In genomic region chr14:8464401-8465154, GRCm38 (mm10) we compare ENCODE assay signal across 25 mouse cellular contexts.
DNase-seq lines count a peak whose midpoint lies in the region; ATAC-seq and TF ChIP-seq lines count a peak whose summit lies in the region.
"Had no signal": no experiment of that assay in that cellular context is flagged by ENCODE, and none has a peak within 500 bp of the region (broad histone marks: within the 10 kb centered on the region; RNA-seq: fewer than 3 reads in every experiment).

No protein-coding gene starts in this region.

- WGBS in forebrain, embryonic 13.5 days: 56% methylated on average over 14 of the region's 14 CpGs
- WGBS in forebrain, embryonic 15.5 days: 38% methylated on average over 14 of the region's 14 CpGs
- 46% methylated on average over 14 of the region's 14 CpGs for WGBS in kidney, postnatal 0 days
- WGBS in kidney, embryonic 15.5 days: 41% methylated on average over 14 of the region's 14 CpGs

- no peak overlapping the region for H3K9ac ChIP-seq in forebrain, embryonic 13.5 days
- no peak overlapping the region for H3K9ac ChIP-seq in forebrain, embryonic 15.5 days (replicated peaks)
- no peak overlapping the region for H3K9ac ChIP-seq in kidney, postnatal 0 days (ENCODE audit: low read depth, low read length)
- H3K9ac ChIP-seq in kidney, embryonic 15.5 days: no peak overlapping the region
- H3K9ac ChIP-seq: hindbrain, embryonic 14.5 days; intestine, embryonic 15.5 days; limb, embryonic 12.5 days; liver, postnatal 0 days; neural tube, embryonic 15.5 days had no signal

- DNase-seq in kidney, postnatal 0 days (ENCODE audit: low spot score): peak; percentile 17
- DNase-seq in right cerebral cortex, adult 18-20 months: peak; percentile 46
- DNase-seq in right cerebral cortex, postnatal 10 days (ENCODE audit: low spot score in 2 of 2): no peak
- DNase-seq in testis, postnatal 14 days (ENCODE audit: low spot score): no peak
- DNase-seq: adrenal gland, postnatal 36 days; B cell, adult 2 months; kidney, adult 8-10 months; kidney, postnatal 25 days; liver, postnatal 0 days; thymus, adult 18-20 months; thymus, postnatal 36 days had no signal

- H3K4me1 ChIP-seq in forebrain, embryonic 13.5 days: peaks cover 21% of the 10 kb centered on the region
- peaks cover 29% of the 10 kb centered on the region for H3K4me1 ChIP-seq in forebrain, embryonic 15.5 days
- no peaks in the 10 kb centered on the region for H3K4me1 ChIP-seq in kidney, postnatal 0 days (replicated peaks; ENCODE audit: insufficient read depth, low read length)
- peaks cover 4% of the 10 kb centered on the region; the same call in 1 of the 2 replicates for H3K4me1 ChIP-seq in kidney, embryonic 15.5 days
- H3K4me1 ChIP-seq: intestine, embryonic 15.5 days had no signal

- no peak for TF ChIP-seq CTCF in kidney, postnatal 0 days (IDR thresholded peaks at IDR 0.05; ENCODE audit: low read depth)

- peak overlapping the region; percentile 15; the same call in 1 of the 2 replicates for H3K27ac ChIP-seq in forebrain, embryonic 13.5 days
- H3K27ac ChIP-seq in forebrain, embryonic 15.5 days (replicated peaks): no peak overlapping the region
- no peak overlapping the region for H3K27ac ChIP-seq in kidney, postnatal 0 days
- H3K27ac ChIP-seq in kidney, embryonic 15.5 days: no peak overlapping the region
- H3K27ac ChIP-seq: hindbrain, embryonic 14.5 days; intestine, embryonic 15.5 days; limb, embryonic 12.5 days; macrophage; neural tube, embryonic 15.5 days had no signal

- no peak for ATAC-seq in forebrain, embryonic 13.5 days
- no peak for ATAC-seq in forebrain, embryonic 15.5 days (replicated peaks)
- ATAC-seq in kidney, postnatal 0 days (replicated peaks; ENCODE audit: low FRiP score, low read depth): no peak
- no peak for ATAC-seq in kidney, embryonic 15.5 days (replicated peaks; ENCODE audit: low FRiP score)
- ATAC-seq: intestine, embryonic 15.5 days; liver, postnatal 0 days; lung, postnatal 0 days; midbrain, embryonic 16.5 days; Patski had no signal

- no peaks in the 10 kb centered on the region for H3K27me3 ChIP-seq in forebrain, embryonic 13.5 days
- H3K27me3 ChIP-seq in forebrain, embryonic 15.5 days: no peaks in the 10 kb centered on the region
- H3K27me3 ChIP-seq in kidney, postnatal 0 days (ENCODE audit: insufficient read depth, low read length): no peaks in the 10 kb centered on the region
- no peaks in the 10 kb centered on the region for H3K27me3 ChIP-seq in kidney, embryonic 15.5 days
- H3K27me3 ChIP-seq: CH12.LX; intestine, embryonic 15.5 days; limb, embryonic 12.5 days; neural tube, embryonic 15.5 days; Patski had no signal

- H3K4me2 ChIP-seq in forebrain, embryonic 13.5 days: no peak overlapping the region
- H3K4me2 ChIP-seq in forebrain, embryonic 15.5 days (replicated peaks): no peak overlapping the region
- no peak overlapping the region for H3K4me2 ChIP-seq in kidney, postnatal 0 days (ENCODE audit: low read length)
- no peak overlapping the region for H3K4me2 ChIP-seq in kidney, embryonic 15.5 days
- H3K4me2 ChIP-seq: hindbrain, embryonic 14.5 days; intestine, embryonic 15.5 days; limb, embryonic 12.5 days; liver, embryonic 11.5 days; neural tube, embryonic 15.5 days had no signal

- H3K36me3 ChIP-seq in forebrain, embryonic 13.5 days (ENCODE audit: poor library complexity, severe bottlenecking): no peaks in the 10 kb centered on the region
- H3K36me3 ChIP-seq in forebrain, embryonic 15.5 days: no peaks in the 10 kb centered on the region
- no peaks in the 10 kb centered on the region for H3K36me3 ChIP-seq in kidney, postnatal 0 days (ENCODE audit: insufficient read depth, low read length)
- H3K36me3 ChIP-seq in kidney, embryonic 15.5 days: no peaks in the 10 kb centered on the region
- H3K36me3 ChIP-seq: G1E; intestine, embryonic 15.5 days; limb, embryonic 12.5 days; neural tube, embryonic 15.5 days had no signal

- no peak overlapping the region for H3K4me3 ChIP-seq in forebrain, embryonic 13.5 days
- H3K4me3 ChIP-seq in forebrain, embryonic 15.5 days: no peak overlapping the region
- no peak overlapping the region for H3K4me3 ChIP-seq in kidney, postnatal 0 days (replicated peaks; ENCODE audit: low read depth, low read length)
- no peak overlapping the region for H3K4me3 ChIP-seq in kidney, embryonic 15.5 days (replicated peaks)
- H3K4me3 ChIP-seq: intestine, embryonic 15.5 days; limb, embryonic 12.5 days; neural tube, embryonic 15.5 days had no signal

- no peaks in the 10 kb centered on the region for H3K9me3 ChIP-seq in forebrain, embryonic 13.5 days (replicated peaks)
- H3K9me3 ChIP-seq in forebrain, embryonic 15.5 days: no peaks in the 10 kb centered on the region
- no peaks in the 10 kb centered on the region for H3K9me3 ChIP-seq in kidney, postnatal 0 days (replicated peaks; ENCODE audit: low read length)
- no peaks in the 10 kb centered on the region for H3K9me3 ChIP-seq in kidney, embryonic 15.5 days (replicated peaks)
- H3K9me3 ChIP-seq: G1E; intestine, embryonic 15.5 days; limb, embryonic 12.5 days; neural tube, embryonic 15.5 days had no signal

Comparison
In these comparisons a context has a peak if more than half of its experiments do, and no peak if none do; other contexts are left out.
1. DNase-seq: peak in kidney, postnatal 0 days (single experiment) and right cerebral cortex, adult 18-20 months (single experiment); none in right cerebral cortex, postnatal 10 days (0 of 2) and testis, postnatal 14 days (single experiment).